Mouse (Mus musculus) splenic B cell, adult 2 months (primary cell): ENCODE measurements around the gene Dnajc1.

Experiments used
- DNase-seq: peaks from one replicate; pipeline ENCODE4 v3.0.0-alpha.2; 2011; ENCODE audit warnings: low read depth, low spot score
- H3K27me3 ChIP-seq: 2 replicates; pipeline ENCODE4 v1.6.1; 2012; ENCODE audit warnings: mild to moderate bottlenecking, low read length, moderate library complexity, mixed read lengths; ENCODE audit not compliant: control insufficient read depth, poor library complexity, insufficient read depth, severe bottlenecking
- H3K36me3 ChIP-seq: 2 replicates; pipeline ENCODE4 v1.6.1; 2012; ENCODE audit warnings: mild to moderate bottlenecking, low read length, moderate library complexity, mixed read lengths; ENCODE audit not compliant: control insufficient read depth, poor library complexity, insufficient read depth, severe bottlenecking

The Dnajc1 gene

GRCm38 (mm10) chr2:18229279-18229678 lies 163.4 kb downstream of the Dnajc1 start:
- no peak for DNase-seq
- no peaks in the 10 kb centered on the region for H3K27me3 ChIP-seq
- H3K36me3 ChIP-seq: no peaks in the 10 kb centered on the region

- no peak for DNase-seq
- Histone ChIP-seq H3K36me3 (no peaks in the 10 kb centered on the region), H3K27me3 (no peaks in the 10 kb centered on the region)
Observed at GRCm38 (mm10) chr2:18228486-18229062, 164.1 kb downstream of the Dnajc1 start.

GRCm38 (mm10) chr2:18219569-18219968 lies 173.1 kb downstream of the Dnajc1 start:
- no peaks in the 10 kb centered on the region for H3K27me3 ChIP-seq
- DNase-seq: no peak
- no peaks in the 10 kb centered on the region; the same call in none of the 2 replicates for H3K36me3 ChIP-seq

DNA sequence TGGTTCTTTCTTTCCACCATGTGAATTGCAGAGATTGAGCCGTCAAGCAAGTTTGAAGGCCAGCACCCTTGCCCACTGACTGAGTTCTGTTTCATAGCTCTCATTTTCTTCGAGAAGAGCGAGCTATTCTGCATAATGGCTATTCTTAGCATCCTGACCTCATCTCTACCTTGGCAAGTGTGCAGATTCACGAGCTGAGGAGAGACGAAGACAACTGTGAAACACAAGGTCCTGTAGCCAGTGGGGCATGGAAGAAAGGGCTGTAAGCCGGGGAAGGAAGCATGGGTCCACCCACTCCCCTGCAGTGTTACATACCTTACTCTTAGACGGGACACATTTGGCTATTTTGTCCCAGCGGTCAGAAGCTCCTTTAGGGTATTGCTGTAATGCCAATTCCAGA lies 173.5 kb downstream of the Dnajc1 start:
- no peak for DNase-seq
- H3K36me3 ChIP-seq: no peaks in the 10 kb centered on the region; the same call in none of the 2 replicates
- H3K27me3 ChIP-seq: no peaks in the 10 kb centered on the region

DNA sequence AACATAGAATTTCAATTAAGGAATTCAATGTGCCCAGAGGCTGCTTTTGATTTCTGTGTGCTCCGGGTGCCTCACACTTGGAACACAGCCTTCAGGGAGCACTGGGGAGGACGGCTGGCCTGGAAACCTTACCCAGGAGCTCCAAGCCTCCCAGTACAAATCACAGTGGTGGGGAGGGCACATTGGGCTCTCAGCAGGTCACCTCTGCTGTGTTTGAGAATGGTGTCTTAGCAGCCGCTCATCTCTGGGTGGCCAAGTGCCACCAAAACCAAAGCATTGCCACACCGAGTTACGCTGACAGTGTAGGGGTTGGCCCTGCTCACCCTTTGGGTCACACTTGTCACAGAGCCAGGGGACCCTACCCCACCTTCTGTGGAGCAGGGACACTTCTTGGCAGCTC lies 174.1 kb downstream of the Dnajc1 start:
- no peak for DNase-seq
- Histone ChIP-seq H3K27me3 (no peaks in the 10 kb centered on the region), H3K36me3 (no peaks in the 10 kb centered on the region; the same call in none of the 2 replicates)

- Histone ChIP-seq H3K36me3 (peaks cover 2% of the 10 kb centered on the region), H3K27me3 (no peaks in the 10 kb centered on the region)
- DNase-seq: no peak
Observed at GRCm38 (mm10) chr2:18217867-18218266, 174.8 kb downstream of the Dnajc1 start.

GRCm38 (mm10) chr2:18214031-18214430 lies 178.6 kb downstream of the Dnajc1 start:
- H3K27me3 ChIP-seq: no peaks in the 10 kb centered on the region
- DNase-seq: no peak
- peaks cover 10% of the 10 kb centered on the region for H3K36me3 ChIP-seq

- DNase-seq: no peak
- peaks cover 19% of the 10 kb centered on the region for H3K36me3 ChIP-seq
- H3K27me3 ChIP-seq: no peaks in the 10 kb centered on the region
Observed at GRCm38 (mm10) chr2:18209948-18210347, 182.7 kb downstream of the Dnajc1 start.

- no peak for DNase-seq
- H3K36me3 ChIP-seq: peaks cover 19% of the 10 kb centered on the region
- no peaks in the 10 kb centered on the region for H3K27me3 ChIP-seq
Observed at GRCm38 (mm10) chr2:18209211-18209823, 183.3 kb downstream of the Dnajc1 start.

DNA sequence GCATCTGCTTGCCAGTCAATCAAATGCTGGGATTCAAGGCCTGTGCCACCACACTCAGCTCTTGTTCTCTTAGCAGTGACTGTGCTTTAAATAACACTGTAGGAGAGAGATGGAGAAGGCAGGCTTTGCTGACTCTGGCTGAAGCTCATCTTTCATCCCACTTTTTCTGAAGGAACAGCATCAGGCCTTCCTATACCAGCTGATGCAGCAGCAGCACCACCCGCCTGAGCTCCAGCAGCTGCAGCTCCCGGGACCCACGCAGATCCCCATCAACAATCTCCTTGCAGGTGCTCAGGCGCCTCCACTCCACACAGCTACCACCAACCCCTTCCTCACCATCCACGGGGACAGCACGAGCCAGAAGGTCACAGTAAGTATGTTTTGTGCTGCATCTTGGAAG lies 184.1 kb downstream of the Dnajc1 start:
- no peaks in the 10 kb centered on the region for H3K27me3 ChIP-seq
- peaks cover 19% of the 10 kb centered on the region for H3K36me3 ChIP-seq
- DNase-seq: no peak

DNA sequence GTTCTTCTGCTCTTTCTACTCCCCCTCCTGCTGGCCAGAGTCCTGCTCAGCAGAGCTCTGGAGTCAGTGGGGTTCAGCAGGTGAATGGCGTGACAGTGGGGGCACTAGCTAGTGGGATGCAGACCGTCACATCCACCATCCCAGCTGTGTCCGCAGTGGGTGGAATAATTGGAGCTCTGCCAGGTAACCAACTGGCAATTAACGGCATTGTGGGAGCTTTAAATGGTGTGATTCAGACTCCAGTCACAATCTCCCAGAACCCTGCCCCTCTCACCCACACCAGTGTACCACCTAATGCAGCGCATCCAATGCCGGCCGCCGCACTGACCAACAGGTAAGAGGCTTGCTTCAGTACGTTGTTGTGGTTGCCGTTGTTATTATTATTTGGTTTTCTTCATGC lies 185.8 kb downstream of the Dnajc1 start:
- Histone ChIP-seq H3K27me3 (no peaks in the 10 kb centered on the region), H3K36me3 (peaks cover 17% of the 10 kb centered on the region)
- DNase-seq: no peak

DNA sequence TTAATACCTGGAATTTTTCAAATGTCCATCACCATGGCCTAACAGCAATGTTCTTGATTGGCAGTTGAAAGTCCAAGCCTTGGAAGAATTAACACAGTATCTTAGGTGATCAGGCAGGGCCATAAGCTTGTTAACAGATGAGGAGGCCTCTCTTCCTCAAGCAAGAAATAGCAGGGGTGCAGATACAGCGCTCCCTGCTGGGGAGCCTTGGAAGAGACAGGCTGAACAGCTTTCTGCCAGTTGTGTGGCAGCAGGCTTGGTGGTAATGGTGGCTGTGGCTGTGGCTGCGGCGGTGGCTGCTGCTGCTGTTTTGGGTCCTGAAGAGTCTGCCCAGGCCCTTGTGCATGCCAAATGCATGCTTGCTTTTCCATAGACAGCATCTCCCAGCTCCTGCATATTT lies 187.5 kb downstream of the Dnajc1 start:
- peaks cover 15% of the 10 kb centered on the region for H3K36me3 ChIP-seq
- no peaks in the 10 kb centered on the region for H3K27me3 ChIP-seq
- peak; percentile 75 for DNase-seq

- Histone ChIP-seq H3K36me3 (peaks cover 7% of the 10 kb centered on the region), H3K27me3 (no peaks in the 10 kb centered on the region)
- peak; percentile 7 for DNase-seq
Observed at GRCm38 (mm10) chr2:18202923-18203322, 189.7 kb downstream of the Dnajc1 start.

DNA sequence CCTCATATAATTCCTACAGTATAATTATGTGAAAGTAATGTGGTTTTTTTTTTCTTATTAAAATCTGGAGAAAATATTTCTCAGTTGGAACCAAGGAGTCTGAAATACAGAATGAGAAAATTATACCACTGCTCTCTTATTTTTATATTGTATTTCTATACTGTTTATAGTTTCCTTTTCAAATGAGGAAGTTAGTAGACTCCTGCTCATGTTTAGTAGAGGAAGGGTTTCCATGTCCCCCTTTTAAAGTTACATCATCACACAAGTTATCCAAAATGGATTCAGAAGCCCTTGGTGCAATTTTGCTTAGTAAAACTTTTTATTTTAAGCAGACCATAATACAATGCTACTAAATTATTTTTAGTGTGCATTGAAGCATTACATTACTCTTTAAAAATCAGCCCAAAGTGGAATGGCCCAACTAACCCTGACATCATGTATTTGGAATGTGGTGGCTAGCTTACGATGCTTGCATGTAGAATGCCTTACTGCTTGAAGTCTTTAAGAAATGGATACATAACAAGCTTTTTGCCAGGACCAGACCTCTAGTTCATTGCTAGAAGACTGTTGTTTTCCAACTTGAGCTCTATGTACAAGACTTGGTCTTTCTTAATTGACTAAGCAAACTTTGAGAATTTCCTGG lies 190.7 kb downstream of the Dnajc1 start:
- no peak for DNase-seq
- Histone ChIP-seq H3K36me3 (peaks cover 9% of the 10 kb centered on the region), H3K27me3 (no peaks in the 10 kb centered on the region)

DNA sequence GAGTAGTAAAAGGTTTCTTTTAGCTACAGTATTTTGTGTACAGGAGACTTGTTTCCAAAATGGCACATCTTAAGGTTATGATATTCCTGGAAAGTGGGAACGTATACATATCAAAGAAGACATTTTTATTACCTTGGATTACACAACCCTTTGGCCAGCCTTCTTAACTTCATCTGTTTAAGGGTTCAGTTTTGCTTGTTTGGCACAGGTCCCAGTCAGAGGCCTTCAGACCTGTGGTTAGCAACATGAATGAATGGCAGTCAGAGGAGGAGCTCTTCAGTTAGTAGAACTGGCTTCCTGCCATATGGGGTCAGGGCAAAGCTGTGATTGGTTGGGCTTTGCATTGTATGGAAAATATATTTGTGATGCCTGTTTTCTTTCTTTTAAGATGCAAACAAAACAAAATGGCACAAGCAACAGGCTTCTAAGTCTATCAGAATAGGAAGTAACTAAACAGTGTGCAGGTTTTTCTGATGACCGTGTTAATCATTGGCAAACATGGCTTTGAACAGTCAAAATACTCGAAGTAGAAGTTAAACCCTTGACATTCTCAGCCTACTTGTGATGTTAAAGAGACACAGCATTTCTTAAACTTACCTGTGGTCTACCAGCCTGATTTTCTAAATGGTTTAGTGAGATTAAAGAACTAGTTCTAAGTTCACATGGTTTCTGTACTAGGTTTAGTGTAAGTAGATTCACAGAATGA lies 196.8 kb downstream of the Dnajc1 start:
- no peaks in the 10 kb centered on the region for H3K27me3 ChIP-seq
- DNase-seq: no peak
- H3K36me3 ChIP-seq: peaks cover 11% of the 10 kb centered on the region; the same call in 1 of the 2 replicates
